Mouse (Mus musculus): ENCODE results near the gene Nfkbiz. TPM values are rescaled to one million over a fixed set of nuclear protein-coding genes. Genes with fewer than 3 reads are reported as not detected.
A peak's percentile ranks its signal among the peaks of the same experiment; 100 is the strongest.

Gene Nfkbiz
- polyA plus RNA-seq, 2 experiments = 1.7 to 2.4 TPM

DNA sequence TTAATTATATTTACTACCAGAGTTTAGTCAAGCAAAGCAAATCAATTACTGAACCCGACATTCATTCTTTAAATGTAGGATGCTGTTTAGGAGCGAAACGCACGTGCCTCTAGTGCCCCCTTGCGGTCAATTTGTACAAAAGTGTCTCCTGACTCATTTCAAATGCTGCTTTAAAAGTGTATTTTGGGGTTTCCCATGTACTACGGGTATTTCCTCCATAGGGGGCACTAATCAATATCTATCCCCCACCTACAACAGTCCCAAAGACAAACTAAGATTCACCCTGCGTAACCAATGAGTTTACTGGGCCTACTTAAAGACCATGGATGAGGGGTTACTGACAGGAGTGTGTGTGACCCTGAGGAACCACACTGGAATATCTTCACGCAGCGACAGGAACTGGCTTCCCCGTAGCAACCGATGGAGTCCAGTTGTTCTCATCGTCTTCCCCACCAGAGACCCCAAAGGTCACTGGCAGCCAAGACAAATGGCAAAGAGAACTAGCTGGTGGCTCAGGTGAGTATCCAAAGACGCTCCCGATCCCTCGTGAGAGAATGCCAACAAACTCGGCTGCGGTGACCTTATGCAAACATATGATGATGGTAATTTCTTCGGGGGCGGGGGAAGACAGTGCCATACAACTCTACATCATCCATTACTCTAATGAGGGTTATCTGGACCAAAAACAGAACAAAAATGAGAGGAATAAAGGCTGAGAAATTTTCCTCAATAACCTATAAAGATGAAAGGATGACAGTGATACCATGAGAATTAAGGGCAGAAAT, 14.4 kb upstream of the Nfkbiz start:
- no peak for ATAC-seq (ENCODE audit: insufficient read depth)
- Histone ChIP-seq H3K4me1 (replicated peaks; ENCODE audit: control insufficient read depth in 2 of 2, insufficient read depth in 2 of 2, low read length in 1 of 2) (no peaks in the 10 kb centered on the region), H3K9ac (replicated peaks) (no peak overlapping the region), H3K4me2 (ENCODE audit: low read depth) (no peak overlapping the region), H3K36me3 (replicated peaks; ENCODE audit: control insufficient read depth, insufficient read depth, low read depth) (no peaks in the 10 kb centered on the region), H3K27ac (no peak overlapping the region), H3K4me3 (ENCODE audit: insufficient read depth in 1 of 2, low read depth in 2 of 2, low read length in 2 of 2) (no peak overlapping the region), H3K9me3 (ENCODE audit: control insufficient read depth, low read length) (no peaks in the 10 kb centered on the region), H3K27me3 (ENCODE audit: control insufficient read depth, insufficient read depth, low read length) (no peaks in the 10 kb centered on the region)
- WGBS (ENCODE audit: insufficient replicate concordance) = 51% methylated on average over 19 of the region's 19 CpGs
- TF ChIP-seq EP300 (IDR thresholded peaks at IDR 0.05; ENCODE audit: low read depth) = no peak
- peak; percentile 79 for TF ChIP-seq CTCF (IDR thresholded peaks at IDR 0.05; ENCODE audit: low read depth)
- DNase-seq (ENCODE audit: low read depth in 3 of 3, low spot score in 3 of 3) = peak; percentile 37 to 49 (median 47)

DNA sequence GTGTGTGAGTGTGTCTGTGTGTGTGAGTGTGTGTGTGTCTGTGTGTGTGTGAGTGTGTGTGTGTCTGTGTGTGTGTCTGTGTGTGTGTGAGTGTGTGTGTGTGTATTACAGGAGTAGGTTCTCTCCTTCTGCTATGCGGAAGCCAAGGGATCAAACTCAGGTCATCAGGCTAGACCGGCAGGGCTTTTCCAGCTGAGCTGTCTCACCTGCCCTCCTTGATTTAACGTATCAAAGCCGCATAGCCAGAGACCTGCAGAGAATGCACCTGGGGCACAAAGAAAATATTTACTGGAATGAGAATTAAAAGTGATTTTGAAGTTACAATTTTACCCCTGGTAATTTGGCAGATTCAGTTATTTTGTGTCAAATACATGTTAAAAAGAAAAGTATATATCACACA, 13.8 kb upstream of the Nfkbiz start:
- H3K9me3 ChIP-seq (ENCODE audit: control insufficient read depth, low read length) = no peaks in the 10 kb centered on the region
- WGBS (ENCODE audit: insufficient replicate concordance) = 66% methylated on average over 4 of the region's 4 CpGs
- no peak overlapping the region for H3K4me3 ChIP-seq (ENCODE audit: insufficient read depth in 1 of 2, low read depth in 2 of 2, low read length in 2 of 2)
- DNase-seq (ENCODE audit: low read depth in 3 of 3, low spot score in 3 of 3) = no peak
- no peak overlapping the region for H3K27ac ChIP-seq
- no peak overlapping the region for H3K9ac ChIP-seq (replicated peaks)
- TF ChIP-seq CTCF (IDR thresholded peaks at IDR 0.05; ENCODE audit: low read depth) = no peak
- no peak for TF ChIP-seq EP300 (IDR thresholded peaks at IDR 0.05; ENCODE audit: low read depth)
- no peaks in the 10 kb centered on the region for H3K36me3 ChIP-seq (replicated peaks; ENCODE audit: control insufficient read depth, insufficient read depth, low read depth)
- no peak for ATAC-seq (ENCODE audit: insufficient read depth)
- no peaks in the 10 kb centered on the region for H3K4me1 ChIP-seq (replicated peaks; ENCODE audit: control insufficient read depth in 2 of 2, insufficient read depth in 2 of 2, low read length in 1 of 2)
- no peaks in the 10 kb centered on the region for H3K27me3 ChIP-seq (ENCODE audit: control insufficient read depth, insufficient read depth, low read length)
- no peak overlapping the region for H3K4me2 ChIP-seq (ENCODE audit: low read depth)

- no peak overlapping the region for H3K4me2 ChIP-seq (ENCODE audit: low read depth)
- H3K9ac ChIP-seq (replicated peaks) = no peak overlapping the region
- no peak overlapping the region for H3K27ac ChIP-seq
- no peak for TF ChIP-seq EP300 (IDR thresholded peaks at IDR 0.05; ENCODE audit: low read depth)
- no peak for TF ChIP-seq CTCF (IDR thresholded peaks at IDR 0.05; ENCODE audit: low read depth)
- DNase-seq (ENCODE audit: low read depth in 3 of 3, low spot score in 3 of 3) (no peak), ATAC-seq (ENCODE audit: insufficient read depth) (no peak)
- no peak overlapping the region for H3K4me3 ChIP-seq (ENCODE audit: insufficient read depth in 1 of 2, low read depth in 2 of 2, low read length in 2 of 2)
- no peaks in the 10 kb centered on the region for H3K9me3 ChIP-seq (ENCODE audit: control insufficient read depth, low read length)
- WGBS (ENCODE audit: insufficient replicate concordance) = 83% methylated on average over 3 of the region's 3 CpGs
- H3K27me3 ChIP-seq (ENCODE audit: control insufficient read depth, insufficient read depth, low read length) = no peaks in the 10 kb centered on the region
- H3K36me3 ChIP-seq (replicated peaks; ENCODE audit: control insufficient read depth, insufficient read depth, low read depth) = no peaks in the 10 kb centered on the region
- no peaks in the 10 kb centered on the region for H3K4me1 ChIP-seq (replicated peaks; ENCODE audit: control insufficient read depth in 2 of 2, insufficient read depth in 2 of 2, low read length in 1 of 2)
Observed at GRCm38 (mm10) chr16:55850485-55850884, 11.8 kb upstream of the Nfkbiz start.

GRCm38 (mm10) chr16:55847679-55848078, 9.0 kb upstream of the Nfkbiz start:
- H3K4me2 ChIP-seq (ENCODE audit: low read depth) = no peak overlapping the region
- H3K4me1 ChIP-seq (replicated peaks; ENCODE audit: control insufficient read depth in 2 of 2, insufficient read depth in 2 of 2, low read length in 1 of 2) = no peaks in the 10 kb centered on the region
- no peak overlapping the region for H3K27ac ChIP-seq
- H3K9ac ChIP-seq (replicated peaks) = no peak overlapping the region
- WGBS (ENCODE audit: insufficient replicate concordance) = 72% methylated on average over 8 of the region's 8 CpGs
- H3K9me3 ChIP-seq (ENCODE audit: control insufficient read depth, low read length) = no peaks in the 10 kb centered on the region
- no peaks in the 10 kb centered on the region for H3K36me3 ChIP-seq (replicated peaks; ENCODE audit: control insufficient read depth, insufficient read depth, low read depth)
- H3K27me3 ChIP-seq (ENCODE audit: control insufficient read depth, insufficient read depth, low read length) = no peaks in the 10 kb centered on the region
- no peak for TF ChIP-seq CTCF (IDR thresholded peaks at IDR 0.05; ENCODE audit: low read depth)
- no peak for TF ChIP-seq EP300 (IDR thresholded peaks at IDR 0.05; ENCODE audit: low read depth)
- ATAC-seq (ENCODE audit: insufficient read depth) (no peak), DNase-seq (ENCODE audit: low read depth in 3 of 3, low spot score in 3 of 3) (no peak)
- no peak overlapping the region for H3K4me3 ChIP-seq (ENCODE audit: insufficient read depth in 1 of 2, low read depth in 2 of 2, low read length in 2 of 2)

DNA sequence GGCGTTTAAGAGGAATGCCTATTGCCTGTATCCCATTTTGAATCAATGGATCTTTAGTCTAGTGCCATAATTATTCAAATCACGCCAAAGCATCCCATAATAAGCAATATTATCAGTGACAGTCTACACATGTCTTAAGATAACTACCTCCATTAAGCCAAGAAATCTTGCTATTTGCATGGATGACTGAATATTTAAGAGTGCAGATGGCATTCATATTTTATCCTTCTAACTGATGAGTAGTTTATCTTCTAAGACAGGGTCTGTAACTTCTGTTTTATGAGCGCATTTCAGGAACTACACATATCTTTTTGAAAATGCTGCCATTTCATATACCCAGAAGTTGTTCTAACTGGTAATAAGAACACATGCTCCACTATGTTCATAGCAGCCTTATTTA, 6.1 kb upstream of the Nfkbiz start:
- Histone ChIP-seq H3K27me3 (ENCODE audit: control insufficient read depth, insufficient read depth, low read length) (no peaks in the 10 kb centered on the region), H3K4me3 (ENCODE audit: insufficient read depth in 1 of 2, low read depth in 2 of 2, low read length in 2 of 2) (no peak overlapping the region), H3K4me1 (replicated peaks; ENCODE audit: control insufficient read depth in 2 of 2, insufficient read depth in 2 of 2, low read length in 1 of 2) (no peaks in the 10 kb centered on the region; a peak in 1 of 4 replicates), H3K4me2 (ENCODE audit: low read depth) (no peak overlapping the region), H3K27ac (no peak overlapping the region), H3K9me3 (ENCODE audit: control insufficient read depth, low read length) (no peaks in the 10 kb centered on the region), H3K9ac (replicated peaks) (no peak overlapping the region), H3K36me3 (replicated peaks; ENCODE audit: control insufficient read depth, insufficient read depth, low read depth) (no peaks in the 10 kb centered on the region)
- 81% methylated on average over 3 of the region's 3 CpGs for WGBS (ENCODE audit: insufficient replicate concordance)
- ATAC-seq (ENCODE audit: insufficient read depth) (no peak), DNase-seq (ENCODE audit: low read depth in 3 of 3, low spot score in 3 of 3) (no peak)
- TF ChIP-seq CTCF (IDR thresholded peaks at IDR 0.05; ENCODE audit: low read depth) = no peak
- TF ChIP-seq EP300 (IDR thresholded peaks at IDR 0.05; ENCODE audit: low read depth) = no peak

Data from liver, embryonic 14.5 days (tissue).